Mouse (Mus musculus): ENCODE measurements at regions not wholly inside any gene's neighbourhood (a gene's known extent, or its start where the extent isn't known, plus 50 kb on each side); places are given as distances from the start of the nearest gene placed in this dataset.

- Histone ChIP-seq H3K4me3 (ENCODE audit: control insufficient read depth in 1 of 2, insufficient read depth in 1 of 2, low read depth in 2 of 2, low read length in 2 of 2) (no peak overlapping the region), H3K79me2 (ENCODE audit: control insufficient read depth, insufficient read depth, low read length, poor library complexity) (no peaks in the 10 kb centered on the region), H3K9ac (ENCODE audit: control insufficient read depth, low read depth, low read length, poor library complexity, severe bottlenecking) (no peak overlapping the region), H3K27ac (ENCODE audit: control insufficient read depth, low read depth, low read length) (no peak overlapping the region), H3K9me3 (replicated peaks; ENCODE audit: insufficient read depth, low read length) (no peaks in the 10 kb centered on the region), H3K4me1 (ENCODE audit: control insufficient read depth in 1 of 2, insufficient read depth in 2 of 2, low read length in 2 of 2) (no peaks in the 10 kb centered on the region), H3K27me3 (ENCODE audit: control insufficient read depth in 1 of 2, insufficient read depth in 2 of 2, low read length in 2 of 2) (no peaks in the 10 kb centered on the region), H3K36me3 (ENCODE audit: control insufficient read depth in 1 of 2, insufficient read depth in 2 of 2, low read length in 2 of 2) (no peaks in the 10 kb centered on the region)
- DNase-seq (ENCODE audit: low read depth, low spot score): no peak
- no peak for TF ChIP-seq NRF1 (IDR thresholded peaks at IDR 0.05; ENCODE audit: insufficient read depth, low read depth, low read length, poor library complexity, severe bottlenecking)
- TF ChIP-seq KAT2A (conservative IDR thresholded peaks at IDR 0.05; ENCODE audit: low read depth, low read length): no peak
- TF ChIP-seq BHLHE40 (IDR thresholded peaks at IDR 0.05; ENCODE audit: borderline replicate concordance, low read depth, low read length): no peak
- TF ChIP-seq POLR2A (IDR thresholded peaks at IDR 0.05; ENCODE audit: control insufficient read depth in 1 of 2, insufficient read depth in 1 of 2, low read depth in 1 of 2, low read length in 2 of 2, poor library complexity in 1 of 2): no peak
- TF ChIP-seq POLR2AphosphoS2 (IDR thresholded peaks at IDR 0.05; ENCODE audit: low read length): no peak
- TF ChIP-seq USF2 (IDR thresholded peaks at IDR 0.05; ENCODE audit: borderline replicate concordance in 1 of 2, insufficient read depth in 1 of 2, low read depth in 1 of 2, low read length in 2 of 2): no peak
- no peak for TF ChIP-seq TBP (IDR thresholded peaks at IDR 0.05; ENCODE audit: low read depth, low read length)
- no peak for TF ChIP-seq JUND (IDR thresholded peaks at IDR 0.05; ENCODE audit: low read depth, low read length)
- no peak for TF ChIP-seq E2F4 (IDR thresholded peaks at IDR 0.05; ENCODE audit: borderline replicate concordance, low read depth, low read length)
- TF ChIP-seq EP300 (IDR thresholded peaks at IDR 0.05; ENCODE audit: low read depth in 1 of 2, low read length in 2 of 2): no peak
- TF ChIP-seq MAX (IDR thresholded peaks at IDR 0.05; ENCODE audit: low read length): no peak
- TF ChIP-seq HCFC1 (IDR thresholded peaks at IDR 0.05; ENCODE audit: low read depth, low read length): no peak
- no peak for TF ChIP-seq ZMIZ1 (IDR thresholded peaks at IDR 0.05; ENCODE audit: low read depth, low read length)
These were observed 2326.5 kb upstream of the Gm7489 start for GRCm38 (mm10) chr15:51558215-51558614.

- Histone ChIP-seq H3K36me3 (ENCODE audit: control insufficient read depth in 1 of 2, insufficient read depth in 2 of 2, low read length in 2 of 2) (no peaks in the 10 kb centered on the region), H3K27ac (ENCODE audit: control insufficient read depth, low read depth, low read length) (no peak overlapping the region), H3K27me3 (ENCODE audit: control insufficient read depth in 1 of 2, insufficient read depth in 2 of 2, low read length in 2 of 2) (no peaks in the 10 kb centered on the region), H3K79me2 (ENCODE audit: control insufficient read depth, insufficient read depth, low read length, poor library complexity) (no peaks in the 10 kb centered on the region), H3K4me3 (ENCODE audit: control insufficient read depth in 1 of 2, insufficient read depth in 1 of 2, low read depth in 2 of 2, low read length in 2 of 2) (no peak overlapping the region), H3K9me3 (replicated peaks; ENCODE audit: insufficient read depth, low read length) (no peaks in the 10 kb centered on the region), H3K4me1 (ENCODE audit: control insufficient read depth in 1 of 2, insufficient read depth in 2 of 2, low read length in 2 of 2) (no peaks in the 10 kb centered on the region), H3K9ac (ENCODE audit: control insufficient read depth, low read depth, low read length, poor library complexity, severe bottlenecking) (no peak overlapping the region)
- TF ChIP-seq POLR2AphosphoS5 (IDR thresholded peaks at IDR 0.05; ENCODE audit: borderline replicate concordance, low read depth, low read length): no peak
- TF ChIP-seq CHD2 (IDR thresholded peaks at IDR 0.05; ENCODE audit: low read length): no peak
- no peak for TF ChIP-seq USF1 (IDR thresholded peaks at IDR 0.05; ENCODE audit: low read depth, low read length)
- no peak for TF ChIP-seq MYC (IDR thresholded peaks at IDR 0.05; ENCODE audit: low read depth, low read length)
- no peak for TF ChIP-seq USF2 (IDR thresholded peaks at IDR 0.05; ENCODE audit: borderline replicate concordance in 1 of 2, insufficient read depth in 1 of 2, low read depth in 1 of 2, low read length in 2 of 2)
- TF ChIP-seq KAT2A (conservative IDR thresholded peaks at IDR 0.05; ENCODE audit: low read depth, low read length): no peak
- TF ChIP-seq MAX (IDR thresholded peaks at IDR 0.05; ENCODE audit: low read length): no peak
- no peak for TF ChIP-seq ZMIZ1 (IDR thresholded peaks at IDR 0.05; ENCODE audit: low read depth, low read length)
- no peak for TF ChIP-seq MXI1 (IDR thresholded peaks at IDR 0.05; ENCODE audit: low read depth, low read length)
- no peak for TF ChIP-seq ZNF384 (IDR thresholded peaks at IDR 0.05; ENCODE audit: low read depth, low read length)
- no peak for TF ChIP-seq NRF1 (IDR thresholded peaks at IDR 0.05; ENCODE audit: insufficient read depth, low read depth, low read length, poor library complexity, severe bottlenecking)
- TF ChIP-seq CTCF (IDR thresholded peaks at IDR 0.05 in 2 of 3, conservative IDR thresholded peaks at IDR 0.05 in 1 of 3; ENCODE audit: control insufficient read depth in 1 of 3, insufficient read depth in 1 of 3, low read depth in 2 of 3, low read length in 3 of 3, poor library complexity in 1 of 3, severe bottlenecking in 1 of 3): no peak
- TF ChIP-seq RAD21 (IDR thresholded peaks at IDR 0.05; ENCODE audit: low read depth, low read length): no peak
- no peak for TF ChIP-seq POLR2A (IDR thresholded peaks at IDR 0.05; ENCODE audit: control insufficient read depth in 1 of 2, insufficient read depth in 1 of 2, low read depth in 1 of 2, low read length in 2 of 2, poor library complexity in 1 of 2)
- TF ChIP-seq CHD1 (IDR thresholded peaks at IDR 0.05; ENCODE audit: low read depth, low read length): no peak
- TF ChIP-seq MEF2A (IDR thresholded peaks at IDR 0.05; ENCODE audit: extremely low read depth, insufficient replicate concordance, low read depth, low read length, poor library complexity, severe bottlenecking): no peak
- no peak for TF ChIP-seq GATA1 (IDR thresholded peaks at IDR 0.05; ENCODE audit: low read depth, low read length)
- no peak for TF ChIP-seq RCOR1 (IDR thresholded peaks at IDR 0.05; ENCODE audit: low read depth, low read length)
- DNase-seq (ENCODE audit: low read depth, low spot score): no peak
These were observed 2319.2 kb upstream of the Gm7489 start for GRCm38 (mm10) chr15:51565543-51565942.
